Mouse (Mus musculus) cortical plate, adult 2 months (tissue): ENCODE measurements around the gene Sgms2.

Source experiments
- CTCF ChIP-seq: fragments of 200-500 bp; IDR thresholded peaks from 2 replicates; pipeline ENCODE4 v1.5.1; 2011; ENCODE audit warnings: mild to moderate bottlenecking, control low read depth, low read length; ENCODE audit not compliant: insufficient read depth; ENCODE audit errors: extremely low read depth
- POLR2A ChIP-seq: fragments of 200-500 bp; IDR thresholded peaks from 2 replicates; pipeline ENCODE4 v1.6.1; 2011; ENCODE audit warnings: mild to moderate bottlenecking, low read length, control low read depth; ENCODE audit not compliant: insufficient read depth; ENCODE audit errors: extremely low read depth

- TF ChIP-seq POLR2A (no peak), CTCF (no peak)
These were observed 199.3 kb downstream of the Sgms2 start for GRCm38 (mm10) chr3:131291890-131292289.
